Mouse (Mus musculus): Measurements from ENCODE around the gene Maco1.

DNA sequence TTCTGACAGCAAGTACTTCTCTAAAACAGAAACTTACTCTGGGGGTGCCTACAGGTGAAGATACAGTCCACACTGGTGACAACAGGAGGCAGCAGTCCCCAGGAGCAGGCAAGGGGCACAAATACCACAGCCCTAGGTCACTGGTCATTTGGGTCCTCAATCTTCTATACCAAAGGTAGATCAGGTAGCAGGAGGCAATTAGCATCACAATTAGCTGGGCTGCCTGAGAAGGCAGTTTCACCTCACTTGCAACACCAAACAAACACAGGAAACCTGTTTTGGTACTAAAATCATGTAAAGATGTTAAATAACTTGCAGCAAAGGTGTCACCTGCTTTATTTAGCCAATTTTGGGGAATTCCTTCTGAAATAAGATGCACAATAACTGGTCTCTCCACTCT is 26.8 kb downstream of the Maco1 start:
- no peak for TF ChIP-seq CTCF (IDR thresholded peaks at IDR 0.05; ENCODE audit: low read depth)
- TF ChIP-seq EP300 (optimal IDR thresholded peaks at IDR 0.05) = no peak
